Mouse (Mus musculus) stomach, embryonic 16.5 days (tissue): Measurements from ENCODE around the gene Hoxa3. TPM values are rescaled to one million over a fixed set of nuclear protein-coding genes. Genes with fewer than 3 reads are reported as not detected.

Experiments used
- ATAC-seq: fragments of 200-750 bp; cut with Nextera tagmentation; 2 replicates; pipeline ENCODE4 v1.8.0; 2017; ENCODE audit warnings: moderate number of reproducible peaks, moderate TSS enrichment; ENCODE audit not compliant: insufficient read depth, low FRiP score
- H3K27ac ChIP-seq: fragments of 300-500 bp; sonication (generic); 2 replicates; pipeline ENCODE4 v1.5.1; 2014; ENCODE audit warnings: low read length
- H3K27me3 ChIP-seq: fragments of 300-500 bp; sonication (generic); 2 replicates; pipeline ENCODE4 v1.6.1; 2014; ENCODE audit warnings: low read length, control low read depth, mixed read lengths; ENCODE audit not compliant: control insufficient read depth, insufficient read depth
- H3K36me3 ChIP-seq: fragments of 300-500 bp; sonication (generic); 2 replicates; pipeline ENCODE4 v1.6.1; 2014; ENCODE audit warnings: low read length; ENCODE audit not compliant: control insufficient read depth, insufficient read depth
- H3K4me1 ChIP-seq: fragments of 300-500 bp; sonication (generic); 2 replicates; pipeline ENCODE4 v1.6.1; 2014; ENCODE audit warnings: low read length, control low read depth, mixed read lengths; ENCODE audit not compliant: control insufficient read depth, insufficient read depth
- H3K4me2 ChIP-seq: fragments of 300-500 bp; sonication (generic); 2 replicates; pipeline ENCODE4 v1.6.1; 2014; ENCODE audit warnings: low read depth, low read length, mixed read lengths
- H3K4me3 ChIP-seq: fragments of 300-500 bp; sonication (generic); replicated peaks from 2 replicates; pipeline ENCODE4 v1.5.1; 2014; ENCODE audit warnings: mild to moderate bottlenecking, low read length
- H3K9ac ChIP-seq: fragments of 300-500 bp; sonication (generic); 2 replicates; pipeline ENCODE4 v1.6.1; 2014; ENCODE audit warnings: low read length
- H3K9me3 ChIP-seq: fragments of 300-500 bp; sonication (generic); replicated peaks from 2 replicates; pipeline ENCODE4 v1.6.1; 2016; ENCODE audit warnings: low read length, control low read depth; ENCODE audit not compliant: control insufficient read depth
- WGBS: fragments of 180-500 bp; shearing (Covaris S2); extraction: QIAGEN DNeasy Blood & Tissue Kit; methylation state at CpG from one replicate; pipeline ENCODE4 v1.1.7; 2014; 5-methylcytosine and 5-hydroxymethylcytosine counted together
- polyA plus RNA-seq: library from polyadenylated mRNA; unstranded; fragments of >200 nt; fragmentation: Nextera tagmentation; extraction: Ambion mirVana; gene quantifications from 2 replicates; pipeline ENCODE4 v1.2.1, GENCODE M21; 2015

Hoxa3 gene
- polyA plus RNA-seq, 1 experiment from 2014 or later, result 6.0 TPM

- Histone ChIP-seq H3K4me3 (peak overlapping the region; percentile 61), H3K4me1 (peaks cover 23% of the 10 kb centered on the region), H3K27ac (peak overlapping the region; percentile 94), H3K4me2 (peak overlapping the region; percentile 65), H3K9me3 (no peaks in the 10 kb centered on the region), H3K9ac (peak overlapping the region; percentile 81), H3K27me3 (no peaks in the 10 kb centered on the region), H3K36me3 (no peaks in the 10 kb centered on the region)
- WGBS, result 17% methylated on average over 14 of the region's 14 CpGs
- ATAC-seq, result no peak
Measured at GRCm38 (mm10) chr6:52162611-52163365, 50.3 kb downstream of the Hoxa3 start.

GRCm38 (mm10) chr6:52162093-52162380, 51.1 kb downstream of the Hoxa3 start:
- Histone ChIP-seq H3K36me3 (no peaks in the 10 kb centered on the region), H3K4me2 (peak overlapping the region; percentile 65), H3K9ac (peak overlapping the region; percentile 55), H3K9me3 (no peaks in the 10 kb centered on the region), H3K4me1 (peaks cover 23% of the 10 kb centered on the region), H3K27ac (peak overlapping the region; percentile 64), H3K4me3 (peak overlapping the region; percentile 35), H3K27me3 (no peaks in the 10 kb centered on the region)
- ATAC-seq, result no peak
- 23% methylated on average over 1 of the region's 1 CpGs for WGBS

- Histone ChIP-seq H3K36me3 (no peaks in the 10 kb centered on the region), H3K27ac (peak overlapping the region; percentile 97), H3K27me3 (no peaks in the 10 kb centered on the region; the same call in 1 of the 2 replicates), H3K4me2 (peak overlapping the region; percentile 65), H3K9ac (peak overlapping the region; percentile 90), H3K4me3 (peak overlapping the region; percentile 82), H3K9me3 (no peaks in the 10 kb centered on the region), H3K4me1 (peaks cover 23% of the 10 kb centered on the region)
- WGBS, result 16% methylated on average over 8 of the region's 8 CpGs
- ATAC-seq, result no peak
Measured at GRCm38 (mm10) chr6:52161336-52162092, 51.6 kb downstream of the Hoxa3 start.

- WGBS, result 7% methylated on average over 30 of the region's 30 CpGs
- ATAC-seq, result peak; percentile 14; the same call in 1 of the 2 replicates
- Histone ChIP-seq H3K9me3 (no peaks in the 10 kb centered on the region), H3K4me1 (peaks cover 23% of the 10 kb centered on the region), H3K36me3 (no peaks in the 10 kb centered on the region), H3K27me3 (peaks cover under 1% of the 10 kb centered on the region; the same call in 1 of the 2 replicates), H3K4me3 (peak overlapping the region; percentile 82), H3K4me2 (peak overlapping the region; percentile 65), H3K9ac (peak overlapping the region; percentile 90), H3K27ac (peak overlapping the region; percentile 97)
Measured at GRCm38 (mm10) chr6:52160511-52161335, 52.4 kb downstream of the Hoxa3 start.

- WGBS, result 9% methylated on average over 9 of the region's 9 CpGs
- no peaks in the 10 kb centered on the region for H3K9me3 ChIP-seq
- peaks cover 23% of the 10 kb centered on the region for H3K4me1 ChIP-seq
- peak overlapping the region; percentile 65 for H3K4me2 ChIP-seq
- no peaks in the 10 kb centered on the region for H3K36me3 ChIP-seq
- H3K27ac ChIP-seq, result peak overlapping the region; percentile 97
- H3K4me3 ChIP-seq, result peak overlapping the region; percentile 82
- no peak for ATAC-seq
- H3K27me3 ChIP-seq, result peaks cover 6% of the 10 kb centered on the region; the same call in 1 of the 2 replicates
- H3K9ac ChIP-seq, result peak overlapping the region; percentile 90
Measured at GRCm38 (mm10) chr6:52159979-52160378, 53.2 kb downstream of the Hoxa3 start.

- ATAC-seq, result peak; percentile 18; the same call in 1 of the 2 replicates
- Histone ChIP-seq H3K4me1 (peaks cover 23% of the 10 kb centered on the region), H3K4me2 (peak overlapping the region; percentile 65), H3K36me3 (no peaks in the 10 kb centered on the region), H3K9me3 (no peaks in the 10 kb centered on the region), H3K27ac (peak overlapping the region; percentile 97), H3K9ac (peak overlapping the region; percentile 90), H3K4me3 (peak overlapping the region; percentile 82), H3K27me3 (peaks cover 6% of the 10 kb centered on the region; the same call in 1 of the 2 replicates)
- 10% methylated on average over 12 of the region's 12 CpGs for WGBS
Measured at GRCm38 (mm10) chr6:52159164-52159761, 53.9 kb downstream of the Hoxa3 start.

- ATAC-seq, result peak; percentile 85
- Histone ChIP-seq H3K4me3 (peak within 1 kb of the TSS; percentile 82), H3K4me1 (peaks cover 23% of the 10 kb centered on the region), H3K27me3 (peaks cover 6% of the 10 kb centered on the region), H3K36me3 (no peaks in the 10 kb centered on the region), H3K27ac (peak within 1 kb of the TSS; percentile 97), H3K9ac (peak within 1 kb of the TSS; percentile 90), H3K9me3 (no peaks in the 10 kb centered on the region), H3K4me2 (peak within 1 kb of the TSS; percentile 65)
- WGBS, result 1% methylated on average over 50 of the region's 55 CpGs
Measured at GRCm38 (mm10) chr6:52158276-52159051, 54.7 kb downstream of the Hoxa3 start, which contains the start of gene Hoxa1. Gene Hoxa1, minus strand, starts transcription at chr6:52158317.
